Mouse (Mus musculus): ENCODE measurements around the gene Ints1. TPM values are rescaled to one million over a fixed set of nuclear protein-coding genes. Genes with fewer than 3 reads are reported as not detected.

The Ints1 gene
- total RNA-seq, 1 experiment: 164 TPM

DNA sequence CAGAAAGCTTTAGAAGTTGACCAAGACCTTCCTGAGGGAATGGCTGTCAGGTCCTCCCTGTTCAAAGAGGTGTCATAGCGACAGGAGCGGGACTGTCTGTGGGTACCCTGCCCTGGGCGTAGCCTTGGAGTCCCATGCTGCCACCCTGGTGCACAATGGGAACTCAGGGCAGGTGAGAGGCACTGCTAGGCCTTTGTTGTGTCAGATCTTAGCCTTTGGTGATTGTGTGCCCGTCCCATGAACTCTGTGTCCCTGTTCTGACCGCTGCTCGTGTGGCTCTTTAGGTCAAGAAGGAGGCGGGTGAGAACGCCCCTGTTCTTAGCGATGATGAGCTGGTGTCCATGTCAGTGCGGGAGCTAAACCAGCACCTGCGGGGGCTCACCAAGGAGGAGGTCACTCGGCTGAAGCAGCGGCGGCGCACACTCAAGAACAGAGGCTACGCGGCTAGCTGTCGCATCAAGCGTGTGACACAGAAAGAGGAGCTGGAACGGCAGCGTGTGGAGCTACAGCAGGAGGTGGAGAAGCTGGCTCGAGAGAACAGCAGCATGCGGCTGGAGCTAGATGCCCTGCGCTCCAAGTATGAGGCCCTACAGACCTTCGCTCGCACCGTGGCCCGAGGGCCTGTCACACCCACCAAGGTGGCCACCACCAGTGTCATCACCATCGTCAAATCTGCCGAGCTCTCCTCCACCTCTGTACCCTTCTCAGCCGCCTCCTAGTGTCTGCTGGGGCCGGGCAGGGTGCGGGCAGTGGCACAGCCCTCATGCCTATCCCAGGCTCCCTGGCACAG is 24.5 kb upstream of the Ints1 start:
- Histone ChIP-seq H3K36me3 (ENCODE audit: control insufficient read depth, insufficient read depth, low read length, poor library complexity, severe bottlenecking) (peaks cover 21% of the 10 kb centered on the region), H3K4me3 (ENCODE audit: insufficient read depth in 1 of 2, low read depth in 1 of 2, low read length in 2 of 2, poor library complexity in 1 of 2, severe bottlenecking in 1 of 2) (no peak overlapping the region), H3K27ac (ENCODE audit: insufficient read depth, low read depth, low read length, poor library complexity, severe bottlenecking) (no peak overlapping the region), H3K4me1 (ENCODE audit: control insufficient read depth in 2 of 2, insufficient read depth in 2 of 2, low read length in 2 of 2, poor library complexity in 1 of 2) (peaks cover 0 to 13% of the 10 kb centered on the region in 2 experiments; a peak in 1 of 4 replicates), H3K9me3 (ENCODE audit: control insufficient read depth, insufficient read depth, low read depth, low read length) (no peaks in the 10 kb centered on the region), H3K9ac (ENCODE audit: insufficient read depth, low read depth, low read length, poor library complexity, severe bottlenecking) (no peak overlapping the region)
- in situ Hi-C loops (cut with MboI; ENCODE audit: low sequenced_read_pairs in 2 of 2, unreplicated experiment in 2 of 2): no loop called here
- no peak for TF ChIP-seq CHD2 (IDR thresholded peaks at IDR 0.05; ENCODE audit: low read depth, low read length)
- DNase-seq (ENCODE audit: low read depth, low spot score): no peak

DNA sequence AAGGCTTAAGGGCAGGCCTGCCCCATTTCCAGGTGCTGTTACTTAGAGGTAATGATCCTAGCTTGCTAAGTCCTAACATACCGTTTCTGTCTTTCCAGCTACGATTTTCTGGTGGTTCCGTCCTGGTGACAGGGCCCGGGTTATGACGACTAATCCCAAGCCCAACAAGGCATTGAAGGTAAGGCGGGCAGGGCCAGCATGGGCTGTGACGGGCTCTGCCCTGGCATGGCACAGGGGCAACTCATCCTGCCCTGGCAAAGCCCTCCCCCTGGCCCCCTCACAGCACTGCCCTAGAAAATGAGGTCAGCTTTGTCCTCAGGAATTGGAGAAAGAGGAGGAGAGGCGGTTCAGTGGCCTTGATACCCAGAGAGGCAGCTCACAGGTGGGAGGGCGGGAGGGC is 23.6 kb upstream of the Ints1 start:
- no peak for TF ChIP-seq ZNF384 (IDR thresholded peaks at IDR 0.05; ENCODE audit: low read depth, low read length)
- no peak for TF ChIP-seq ZC3H11A (IDR thresholded peaks at IDR 0.05; ENCODE audit: borderline replicate concordance, low read depth, low read length)
- no peak for TF ChIP-seq CHD2 (IDR thresholded peaks at IDR 0.05; ENCODE audit: low read depth, low read length)
- TF ChIP-seq MAFK (IDR thresholded peaks at IDR 0.05; ENCODE audit: insufficient read depth, low read depth, low read length): no peak
- no peak for TF ChIP-seq HCFC1 (IDR thresholded peaks at IDR 0.05; ENCODE audit: borderline replicate concordance, insufficient read depth, low read length)
- no peaks in the 10 kb centered on the region for H3K9me3 ChIP-seq (ENCODE audit: control insufficient read depth, insufficient read depth, low read depth, low read length)

DNA sequence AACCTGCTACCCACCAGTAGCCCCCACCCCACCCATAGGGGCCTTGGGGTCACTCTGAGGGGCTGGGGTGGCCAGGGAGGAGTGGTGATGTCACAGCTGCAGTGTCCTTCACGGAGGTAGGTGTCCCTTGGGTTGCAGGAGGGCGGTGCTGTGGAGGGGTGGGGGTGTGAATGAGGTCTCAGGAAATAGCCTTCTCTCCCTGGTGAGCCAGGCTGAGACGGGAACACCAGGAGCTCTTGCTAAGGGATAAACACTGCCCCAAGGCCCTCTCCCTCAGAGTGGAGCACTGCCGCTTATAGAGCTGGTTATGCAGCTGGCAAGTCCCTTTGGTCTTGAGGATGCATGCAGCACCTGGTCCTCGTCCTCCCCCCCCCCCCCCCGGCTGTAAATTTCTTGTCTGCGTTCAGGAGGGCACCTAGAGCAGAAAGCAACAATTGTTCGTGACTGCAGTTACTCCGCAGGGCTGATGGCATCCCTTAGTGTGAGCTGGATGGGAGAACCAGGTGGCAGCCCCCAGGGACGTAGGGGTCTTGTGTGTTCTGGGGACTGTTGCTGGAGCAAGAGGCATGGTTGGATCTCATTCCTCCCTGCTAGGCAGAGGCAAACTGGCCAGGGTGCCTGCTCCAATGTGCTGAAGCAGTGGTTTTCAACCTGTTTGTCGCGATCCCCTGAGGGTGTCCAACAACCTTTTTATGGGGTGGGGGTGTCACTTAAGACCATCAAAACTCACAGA is 22.9 kb upstream of the Ints1 start:
- no peak overlapping the region for H3K9ac ChIP-seq (ENCODE audit: insufficient read depth, low read depth, low read length, poor library complexity, severe bottlenecking)
- no peak for DNase-seq (ENCODE audit: low read depth, low spot score)
- no peaks in the 10 kb centered on the region for H3K9me3 ChIP-seq (ENCODE audit: control insufficient read depth, insufficient read depth, low read depth, low read length)
- no peak overlapping the region for H3K4me3 ChIP-seq (ENCODE audit: insufficient read depth in 1 of 2, low read depth in 1 of 2, low read length in 2 of 2, poor library complexity in 1 of 2, severe bottlenecking in 1 of 2)
- peaks cover 21% of the 10 kb centered on the region for H3K36me3 ChIP-seq (ENCODE audit: control insufficient read depth, insufficient read depth, low read length, poor library complexity, severe bottlenecking)
- peaks cover 0 to 19% of the 10 kb centered on the region in 2 experiments; a peak in 1 of 4 replicates for H3K4me1 ChIP-seq (ENCODE audit: control insufficient read depth in 2 of 2, insufficient read depth in 2 of 2, low read length in 2 of 2, poor library complexity in 1 of 2)
- in situ Hi-C loops (cut with MboI; ENCODE audit: low sequenced_read_pairs in 2 of 2, unreplicated experiment in 2 of 2): no loop called here
- no peak overlapping the region for H3K27ac ChIP-seq (ENCODE audit: insufficient read depth, low read depth, low read length, poor library complexity, severe bottlenecking)
- TF ChIP-seq ZNF384 (IDR thresholded peaks at IDR 0.05; ENCODE audit: low read depth, low read length): no peak
- no peak for TF ChIP-seq HCFC1 (IDR thresholded peaks at IDR 0.05; ENCODE audit: borderline replicate concordance, insufficient read depth, low read length)

More for the DNA sequence above, 23.6 kb upstream of the Ints1 start:
- Histone ChIP-seq H3K4me1 (ENCODE audit: control insufficient read depth in 2 of 2, insufficient read depth in 2 of 2, low read length in 2 of 2, poor library complexity in 1 of 2) (peaks cover 0 to 16% of the 10 kb centered on the region in 2 experiments; a peak in 1 of 4 replicates), H3K27ac (ENCODE audit: insufficient read depth, low read depth, low read length, poor library complexity, severe bottlenecking) (no peak overlapping the region), H3K4me3 (ENCODE audit: insufficient read depth in 1 of 2, low read depth in 1 of 2, low read length in 2 of 2, poor library complexity in 1 of 2, severe bottlenecking in 1 of 2) (no peak overlapping the region), H3K9ac (ENCODE audit: insufficient read depth, low read depth, low read length, poor library complexity, severe bottlenecking) (no peak overlapping the region), H3K36me3 (ENCODE audit: control insufficient read depth, insufficient read depth, low read length, poor library complexity, severe bottlenecking) (peaks cover 21% of the 10 kb centered on the region)
- in situ Hi-C loops (cut with MboI; ENCODE audit: low sequenced_read_pairs in 2 of 2, unreplicated experiment in 2 of 2): no loop called here
- DNase-seq (ENCODE audit: low read depth, low spot score): no peak

DNA sequence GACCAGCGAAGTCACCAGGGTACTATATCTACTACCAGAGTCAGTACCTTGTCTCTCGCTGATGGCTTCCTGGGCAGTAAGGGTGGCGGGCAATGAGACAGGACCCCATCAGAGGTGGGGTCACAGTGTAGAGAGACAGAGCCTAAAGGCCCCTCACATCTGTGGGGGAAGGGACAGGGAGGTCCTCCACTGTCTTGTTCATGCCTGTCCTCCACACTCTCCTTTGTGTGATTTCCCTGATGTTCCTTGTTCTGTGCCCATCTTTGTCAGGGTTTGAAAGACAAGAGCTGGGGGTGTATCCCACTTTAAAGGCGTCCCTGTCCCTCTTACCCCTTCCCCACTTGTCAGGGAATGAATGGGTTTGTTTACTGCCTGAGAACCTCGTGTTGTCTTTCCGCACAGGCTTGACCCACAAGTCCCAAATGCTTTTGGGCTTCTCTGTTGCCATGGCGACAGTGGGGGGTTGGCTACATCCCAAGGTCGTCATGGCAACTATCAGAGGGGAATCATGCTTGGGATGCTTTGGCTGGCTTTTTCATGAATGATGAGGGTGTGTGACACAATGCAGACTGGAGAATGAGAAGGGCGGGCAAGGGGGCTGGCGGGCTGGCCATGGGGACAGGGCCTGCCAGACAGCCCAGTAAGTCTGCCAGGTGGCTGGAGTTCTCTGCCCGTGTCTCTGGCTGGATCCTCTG is 22.1 kb upstream of the Ints1 start:
- H3K9me3 ChIP-seq (ENCODE audit: control insufficient read depth, insufficient read depth, low read depth, low read length): no peaks in the 10 kb centered on the region
- H3K27ac ChIP-seq (ENCODE audit: insufficient read depth, low read depth, low read length, poor library complexity, severe bottlenecking): no peak overlapping the region
- peaks cover 0 to 18% of the 10 kb centered on the region in 2 experiments; a peak in 1 of 4 replicates for H3K4me1 ChIP-seq (ENCODE audit: control insufficient read depth in 2 of 2, insufficient read depth in 2 of 2, low read length in 2 of 2, poor library complexity in 1 of 2)
- DNase-seq (ENCODE audit: low read depth, low spot score): no peak
- no peak overlapping the region for H3K4me3 ChIP-seq (ENCODE audit: insufficient read depth in 1 of 2, low read depth in 1 of 2, low read length in 2 of 2, poor library complexity in 1 of 2, severe bottlenecking in 1 of 2)
- TF ChIP-seq HCFC1 (IDR thresholded peaks at IDR 0.05; ENCODE audit: borderline replicate concordance, insufficient read depth, low read length) (no peak), ZNF384 (IDR thresholded peaks at IDR 0.05; ENCODE audit: low read depth, low read length) (no peak), ZC3H11A (IDR thresholded peaks at IDR 0.05; ENCODE audit: borderline replicate concordance, low read depth, low read length) (no peak), CHD2 (IDR thresholded peaks at IDR 0.05; ENCODE audit: low read depth, low read length) (no peak), MAFK (IDR thresholded peaks at IDR 0.05; ENCODE audit: insufficient read depth, low read depth, low read length) (no peak)
- in situ Hi-C loops (cut with MboI; ENCODE audit: low sequenced_read_pairs in 2 of 2, unreplicated experiment in 2 of 2): no loop called here
- H3K9ac ChIP-seq (ENCODE audit: insufficient read depth, low read depth, low read length, poor library complexity, severe bottlenecking): no peak overlapping the region
- peaks cover 21% of the 10 kb centered on the region for H3K36me3 ChIP-seq (ENCODE audit: control insufficient read depth, insufficient read depth, low read length, poor library complexity, severe bottlenecking)

All from ES-E14 (cell line).